In genomic region chr11:69394591-69395167, GRCm38 (mm10) we compare ENCODE assay signal across 9 mouse cellular contexts. TPM values are rescaled to one million over a fixed set of nuclear protein-coding genes. Genes with fewer than 3 reads are reported as not detected.
DNase-seq lines count a peak whose midpoint lies in the region; ATAC-seq and TF ChIP-seq lines count a peak whose summit lies in the region.
"Not testable (repeated sequence)": the region's sequence is repeated elsewhere in the genome, so short reads cannot be mapped to it uniquely, and the experiment has no call there.
"Had no signal": no experiment of that assay in that cellular context is flagged by ENCODE, and none has a peak within 500 bp of the region (broad histone marks: within the 10 kb centered on the region; RNA-seq: fewer than 3 reads in every experiment).

No protein-coding gene starts in this region.

- ATAC-seq in embryonic facial prominence, embryonic 11.5 days (replicated peaks; ENCODE audit: insufficient number of reproducible peaks, low FRiP score, low TSS enrichment, low read depth); lung, embryonic 14.5 days (ENCODE audit: insufficient read depth): not testable (repeated sequence)
- peak; percentile 21; the same call in 1 of the 2 replicates for ATAC-seq in hindbrain, embryonic 13.5 days (ENCODE audit: low FRiP score)

- not testable (repeated sequence) for H3K9me3 ChIP-seq in embryonic facial prominence, embryonic 11.5 days (replicated peaks; ENCODE audit: control insufficient read depth, low read length); hindbrain, embryonic 13.5 days; lung, embryonic 14.5 days (ENCODE audit: low read depth, low read length)

- H3K4me1 ChIP-seq in embryonic facial prominence, embryonic 11.5 days (ENCODE audit: control insufficient read depth, insufficient read depth, low read length); lung, embryonic 14.5 days (ENCODE audit: insufficient read depth): not testable (repeated sequence)
- peaks cover 38% of the 10 kb centered on the region for H3K4me1 ChIP-seq in hindbrain, embryonic 13.5 days (replicated peaks)

- WGBS in embryonic facial prominence, embryonic 11.5 days: 1% methylated on average over 31 of the region's 31 CpGs
- 3% methylated on average over 31 of the region's 31 CpGs for WGBS in hindbrain, embryonic 13.5 days
- WGBS in lung, embryonic 14.5 days: under 1% methylated on average over 31 of the region's 31 CpGs

- not testable (repeated sequence) for H3K27ac ChIP-seq in embryonic facial prominence, embryonic 11.5 days (replicated peaks; ENCODE audit: low read depth, low read length)
- peak overlapping the region; percentile 96 for H3K27ac ChIP-seq in gastrocnemius, adult 2 months
- H3K27ac ChIP-seq in hindbrain, embryonic 13.5 days: peak overlapping the region; percentile 98
- peak overlapping the region; percentile 98 for H3K27ac ChIP-seq in layer of hippocampus, adult 2 months
- peak overlapping the region; percentile 67 for H3K27ac ChIP-seq in lung, embryonic 14.5 days (ENCODE audit: low read depth)

- H3K9ac ChIP-seq in embryonic facial prominence, embryonic 11.5 days (replicated peaks; ENCODE audit: low read length): peak overlapping the region; percentile 78
- H3K9ac ChIP-seq in hindbrain, embryonic 13.5 days: peak overlapping the region; percentile 87
- H3K9ac ChIP-seq in lung, embryonic 14.5 days: peak overlapping the region; percentile 86

- peak; percentile 16 for DNase-seq in ES-CJ7 (ENCODE audit: low read depth, low spot score)
- not testable (repeated sequence) for DNase-seq in embryonic facial prominence, embryonic 11.5 days (ENCODE audit: low spot score); gastrocnemius, adult 2 months; lung, embryonic 14.5 days
- DNase-seq in layer of hippocampus, adult 2 months (ENCODE audit: low spot score in 2 of 2): peak in 1 of 2 experiments; percentile 32
- peak; percentile 58 for DNase-seq in neural tube, embryonic 10.5 days (ENCODE audit: extremely low spot score, low spot score)
- peak; percentile 33 for DNase-seq in testis, postnatal 14 days (ENCODE audit: low spot score)

- TF ChIP-seq CTCF in gastrocnemius, adult 2 months (IDR thresholded peaks at IDR 0.05); layer of hippocampus, adult 2 months (conservative IDR thresholded peaks at IDR 0.05); lung, embryonic 14.5 days (IDR thresholded peaks at IDR 0.05; ENCODE audit: low read depth): not testable (repeated sequence)

- not testable (repeated sequence) for H3K27me3 ChIP-seq in embryonic facial prominence, embryonic 11.5 days (ENCODE audit: control insufficient read depth, insufficient read depth, low read length); lung, embryonic 14.5 days (ENCODE audit: insufficient read depth, low read length)
- H3K27me3 ChIP-seq in hindbrain, embryonic 13.5 days: peaks cover 12% of the 10 kb centered on the region

- peak overlapping the region; percentile 63 for H3K4me2 ChIP-seq in embryonic facial prominence, embryonic 11.5 days (ENCODE audit: low read depth, low read length)
- peak overlapping the region; percentile 80 for H3K4me2 ChIP-seq in hindbrain, embryonic 13.5 days
- H3K4me2 ChIP-seq in lung, embryonic 14.5 days: peak overlapping the region; percentile 78

- H3K36me3 ChIP-seq in embryonic facial prominence, embryonic 11.5 days (replicated peaks; ENCODE audit: control insufficient read depth, insufficient read depth, low read depth, low read length): not testable (repeated sequence)
- peaks cover 20% of the 10 kb centered on the region for H3K36me3 ChIP-seq in hindbrain, embryonic 13.5 days
- H3K36me3 ChIP-seq in lung, embryonic 14.5 days (ENCODE audit: insufficient read depth): peaks cover 11% of the 10 kb centered on the region

- H3K4me3 ChIP-seq in embryonic facial prominence, embryonic 11.5 days (ENCODE audit: low read depth, low read length): peak overlapping the region; percentile 52
- peak overlapping the region; percentile 85 for H3K4me3 ChIP-seq in gastrocnemius, adult 2 months
- H3K4me3 ChIP-seq in hindbrain, embryonic 13.5 days: peak overlapping the region; percentile 66
- peak overlapping the region; percentile 70 for H3K4me3 ChIP-seq in layer of hippocampus, adult 2 months
- peak overlapping the region; percentile 66 for H3K4me3 ChIP-seq in lung, embryonic 14.5 days (ENCODE audit: low read depth, low read length)

- intact Hi-C loops in gastrocnemius, adult 2 months (cut with DNase I): not testable (repeated sequence)

RNA-seq across cellular contexts. Expression of gene Naa38, which starts 0.6 kb away (rescaled TPM):
- 123 and 135 TPM in 2 replicates for polyA plus RNA-seq in embryonic facial prominence, embryonic 11.5 days (2014; fragmentation: Nextera tagmentation; extraction: Ambion mirVana)
- total RNA-seq in gastrocnemius, adult 2 months (2021): 10 to 100 TPM; 62.4 to 86.0 TPM
- 103 and 105 TPM in 2 replicates for polyA plus RNA-seq in hindbrain, embryonic 13.5 days (2015; fragmentation: Nextera tagmentation; extraction: Ambion mirVana)
- 100 to 1,000 TPM; 109 to 127 TPM for total RNA-seq in layer of hippocampus, adult 2 months (2021)
- polyA plus RNA-seq in lung, embryonic 14.5 days (2014; fragmentation: Nextera tagmentation; extraction: Ambion mirVana): 169 and 173 TPM in 2 replicates

RNA-seq across cellular contexts. Expression of gene Cyb5d1, which starts 0.8 kb away (rescaled TPM):
- 33.3 TPM in 2 replicates for polyA plus RNA-seq in embryonic facial prominence, embryonic 11.5 days (2014; fragmentation: Nextera tagmentation; extraction: Ambion mirVana)
- 10 to 100 TPM; 34.9 to 36.0 TPM for total RNA-seq in gastrocnemius, adult 2 months (2021)
- 34.9 and 35.5 TPM in 2 replicates for polyA plus RNA-seq in hindbrain, embryonic 13.5 days (2015; fragmentation: Nextera tagmentation; extraction: Ambion mirVana)
- 10 to 100 TPM; 43.6 to 45.0 TPM for total RNA-seq in layer of hippocampus, adult 2 months (2021)
- polyA plus RNA-seq in lung, embryonic 14.5 days (2014; fragmentation: Nextera tagmentation; extraction: Ambion mirVana): 26.8 and 27.2 TPM in 2 replicates

RNA-seq across cellular contexts. Expression of gene Tmem88, which starts 3.4 kb away (rescaled TPM):
- polyA plus RNA-seq in embryonic facial prominence, embryonic 11.5 days (2014; fragmentation: Nextera tagmentation; extraction: Ambion mirVana): 13.6 and 18.1 TPM in 2 replicates
- 1 to 10 TPM; 6.5 to 7.4 TPM for total RNA-seq in gastrocnemius, adult 2 months (2021)
- polyA plus RNA-seq in hindbrain, embryonic 13.5 days (2015; fragmentation: Nextera tagmentation; extraction: Ambion mirVana): 7.1 and 8.7 TPM in 2 replicates
- 1 to 10 TPM; 2.6 to 5.0 TPM for total RNA-seq in layer of hippocampus, adult 2 months (2021)
- polyA plus RNA-seq in lung, embryonic 14.5 days (2014; fragmentation: Nextera tagmentation; extraction: Ambion mirVana): 37.5 and 39.1 TPM in 2 replicates
- total RNA-seq: megakaryocyte-erythroid progenitor cell, adult 5-6 weeks had no signal

RNA-seq across cellular contexts. Expression of gene Kdm6b, which starts 18.8 kb away (rescaled TPM):
- 25.9 and 26.2 TPM in 2 replicates for polyA plus RNA-seq in embryonic facial prominence, embryonic 11.5 days (2014; fragmentation: Nextera tagmentation; extraction: Ambion mirVana)
- 10 to 100 TPM; 23.9 to 24.5 TPM for total RNA-seq in gastrocnemius, adult 2 months (2021)
- 50.6 and 51.3 TPM in 2 replicates for polyA plus RNA-seq in hindbrain, embryonic 13.5 days (2015; fragmentation: Nextera tagmentation; extraction: Ambion mirVana)
- total RNA-seq in layer of hippocampus, adult 2 months (2021): 10 to 100 TPM; 34.3 to 40.9 TPM
- 22.9 and 24.4 TPM in 2 replicates for polyA plus RNA-seq in lung, embryonic 14.5 days (2014; fragmentation: Nextera tagmentation; extraction: Ambion mirVana)

RNA-seq across cellular contexts. Expression of gene Chd3, which starts 25.5 kb away (rescaled TPM):
- polyA plus RNA-seq in embryonic facial prominence, embryonic 11.5 days (2014; fragmentation: Nextera tagmentation; extraction: Ambion mirVana): 48.0 and 52.1 TPM in 2 replicates
- total RNA-seq in gastrocnemius, adult 2 months (2021): 1 to 10 TPM; 6.8 to 9.4 TPM
- polyA plus RNA-seq in hindbrain, embryonic 13.5 days (2015; fragmentation: Nextera tagmentation; extraction: Ambion mirVana): 92.4 and 93.5 TPM in 2 replicates
- 100 to 1,000 TPM; 541 to 561 TPM for total RNA-seq in layer of hippocampus, adult 2 months (2021)
- 57.3 and 59.9 TPM in 2 replicates for polyA plus RNA-seq in lung, embryonic 14.5 days (2014; fragmentation: Nextera tagmentation; extraction: Ambion mirVana)
